Mouse (Mus musculus): Measurements from ENCODE around the gene Tnnt3. TPM values are rescaled to one million over a fixed set of nuclear protein-coding genes. Genes with fewer than 3 reads are reported as not detected.

Tnnt3 gene
- total and polyA plus RNA-seq, 3 experiments, result 3.1 to 13.3 (median 4.1) TPM

DNA sequence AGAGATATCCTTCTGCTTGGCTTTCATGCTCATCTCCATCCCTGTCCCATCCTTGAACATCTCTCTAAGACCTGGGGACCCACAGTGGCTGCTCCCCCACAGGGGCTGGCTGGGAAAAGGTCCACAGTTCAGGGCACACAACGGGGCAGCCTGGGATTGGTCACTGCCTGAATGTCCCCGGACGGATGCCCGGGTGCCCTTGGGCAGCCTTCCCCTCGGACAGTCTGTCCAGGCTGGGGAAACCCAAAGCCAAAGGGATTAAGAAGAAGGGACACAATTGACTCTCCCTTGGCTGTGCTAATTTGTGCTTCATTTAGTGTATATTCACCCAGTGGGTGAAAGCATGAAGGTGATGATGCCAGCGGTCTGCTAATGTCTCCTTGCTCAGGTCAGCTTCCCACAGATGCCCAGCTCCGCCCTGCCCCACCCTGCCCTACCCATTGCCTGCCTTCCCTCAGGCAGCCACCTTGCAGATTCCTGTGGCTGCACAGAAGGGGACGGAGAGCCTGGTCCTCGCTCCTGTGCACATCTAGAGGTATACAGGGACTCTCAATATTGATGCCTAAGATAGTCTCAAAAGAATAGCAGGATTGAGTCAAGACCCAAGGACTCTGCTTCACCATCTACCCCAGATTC is 60.0 kb downstream of the Tnnt3 start:
- H3K27me3 ChIP-seq (replicated peaks), result peaks cover 91% of the 10 kb centered on the region

DNA sequence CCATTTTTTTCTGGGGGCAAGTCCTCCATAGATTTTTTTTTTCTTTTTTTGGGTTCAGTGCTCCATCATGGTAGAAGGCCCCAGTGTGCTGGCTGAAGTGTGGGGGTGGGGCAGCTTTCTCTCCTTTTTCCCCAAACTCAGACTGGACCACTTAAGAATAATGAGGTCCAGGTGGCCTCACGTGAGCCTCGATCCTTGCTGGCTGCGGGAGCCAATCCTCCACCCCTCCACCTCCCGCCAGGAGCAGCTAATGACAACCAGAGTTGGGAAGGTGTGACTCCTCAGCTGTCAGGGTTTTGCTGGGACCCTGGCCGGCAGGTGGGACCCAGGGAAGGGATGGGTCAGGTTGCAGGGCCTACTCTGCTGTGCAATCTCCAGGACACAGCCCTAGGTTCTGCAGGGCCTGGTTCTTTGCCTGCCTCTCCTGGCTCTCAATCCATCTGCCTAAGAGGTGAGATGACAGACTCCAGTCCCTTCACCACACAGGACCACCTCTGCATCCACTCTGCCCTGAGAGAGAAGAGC is 61.1 kb downstream of the Tnnt3 start:
- DNase-seq (ENCODE audit: extremely low read depth), result no peak
- in situ Hi-C loops (cut with MboI; ENCODE audit: low pct_ligation_motif_present, low pct_unique_long_range_greater_than_20kb, low sequenced_read_pairs), result no loop called here
- Histone ChIP-seq H3K27ac (ENCODE audit: insufficient read depth, low read depth) (no peak overlapping the region), H3K9ac (ENCODE audit: insufficient read depth, low read depth) (no peak overlapping the region), H3K4me1 (ENCODE audit: control insufficient read depth in 1 of 2, insufficient read depth in 2 of 2) (no peaks in the 10 kb centered on the region), H3K36me3 (replicated peaks in 1 of 2; ENCODE audit: control insufficient read depth in 1 of 2, insufficient read depth in 1 of 2, low read length in 1 of 2) (no peaks in the 10 kb centered on the region), H3K79me2 (replicated peaks; ENCODE audit: control insufficient read depth, extremely low read depth, insufficient read depth, poor library complexity, severe bottlenecking) (no peaks in the 10 kb centered on the region), H3K4me3 (replicated peaks in 1 of 3; ENCODE audit: low read depth in 2 of 3, low read length in 2 of 3, poor library complexity in 1 of 3) (no peak overlapping the region), H3K4me2 (ENCODE audit: insufficient read depth, low read depth, poor library complexity, severe bottlenecking) (no peak overlapping the region), H3K27me3 (replicated peaks) (peaks cover 92% of the 10 kb centered on the region), H3K9me3 (replicated peaks; ENCODE audit: low read length) (no peaks in the 10 kb centered on the region)
- dilution Hi-C loops (cut with MboI; ENCODE audit: extremely low pct_ligation_motif_present, extremely low pct_unique_long_range_greater_than_20kb, low sequenced_read_pairs), result no loop called here
- TF ChIP-seq TBP (conservative IDR thresholded peaks at IDR 0.05; ENCODE audit: low read depth, low read length) (no peak), MAFK (IDR thresholded peaks at IDR 0.05; ENCODE audit: insufficient replicate concordance, low read length) (no peak)

More for the DNA sequence above, 60.0 kb downstream of the Tnnt3 start:
- dilution Hi-C loops (cut with MboI; ENCODE audit: extremely low pct_ligation_motif_present, extremely low pct_unique_long_range_greater_than_20kb, low sequenced_read_pairs) (no loop called here), in situ Hi-C loops (cut with MboI; ENCODE audit: low pct_ligation_motif_present, low pct_unique_long_range_greater_than_20kb, low sequenced_read_pairs) (no loop called here)
- H3K27ac ChIP-seq (ENCODE audit: insufficient read depth, low read depth), result no peak overlapping the region
- H3K79me2 ChIP-seq (replicated peaks; ENCODE audit: control insufficient read depth, extremely low read depth, insufficient read depth, poor library complexity, severe bottlenecking), result no peaks in the 10 kb centered on the region
- no peak overlapping the region for H3K4me3 ChIP-seq (replicated peaks in 1 of 3; ENCODE audit: low read depth in 2 of 3, low read length in 2 of 3, poor library complexity in 1 of 3)
- no peak overlapping the region for H3K4me2 ChIP-seq (ENCODE audit: insufficient read depth, low read depth, poor library complexity, severe bottlenecking)
- no peak overlapping the region for H3K9ac ChIP-seq (ENCODE audit: insufficient read depth, low read depth)
- no peaks in the 10 kb centered on the region for H3K4me1 ChIP-seq (ENCODE audit: control insufficient read depth in 1 of 2, insufficient read depth in 2 of 2)
- no peaks in the 10 kb centered on the region for H3K9me3 ChIP-seq (replicated peaks; ENCODE audit: low read length)
- TF ChIP-seq MAFK (IDR thresholded peaks at IDR 0.05; ENCODE audit: insufficient replicate concordance, low read length) (no peak), USF1 (IDR thresholded peaks at IDR 0.05; ENCODE audit: low read depth, low read length) (no peak), GABPA (IDR thresholded peaks at IDR 0.05; ENCODE audit: insufficient replicate concordance, low read depth, low read length) (no peak), MYC (IDR thresholded peaks at IDR 0.05; ENCODE audit: low read depth, low read length) (no peak), EP300 (IDR thresholded peaks at IDR 0.05; ENCODE audit: low read length) (no peak), HCFC1 (IDR thresholded peaks at IDR 0.05; ENCODE audit: low read depth, low read length) (no peak), IRF4 (IDR thresholded peaks at IDR 0.05; ENCODE audit: low read depth, low read length) (no peak), POLR2AphosphoS2 (IDR thresholded peaks at IDR 0.05; ENCODE audit: low read depth, low read length) (no peak), RAD21 (IDR thresholded peaks at IDR 0.05; ENCODE audit: low read depth, low read length) (no peak), NRF1 (IDR thresholded peaks at IDR 0.05; ENCODE audit: low read depth, low read length) (no peak)
- H3K36me3 ChIP-seq (replicated peaks in 1 of 2; ENCODE audit: control insufficient read depth in 1 of 2, insufficient read depth in 1 of 2, low read length in 1 of 2), result no peaks in the 10 kb centered on the region
- DNase-seq (ENCODE audit: extremely low read depth), result no peak

Data from CH12.LX (cell line).